Mouse (Mus musculus) central nervous system, embryonic 14 days (tissue): ENCODE measurements around the gene Ttf1. TPM values are rescaled to one million over a fixed set of nuclear protein-coding genes. Genes with fewer than 3 reads are reported as not detected.

ENCODE experiments used
- polyA plus RNA-seq: library from polyadenylated mRNA; depleted of rRNA; stranded (reverse); fragments of >200 nt; gene quantifications from 2 replicates; pipeline ENCODE4 v1.2.3, GENCODE M21; 2012; rRNA removed

Ttf1 gene
- polyA plus RNA-seq, result 16.9 and 19.0 TPM in 2 replicates

GRCm38 (mm10) chr2:29060135-29060597, at the start of gene Ttf1:
Ttf1 (plus strand) TSS chr2:29060262.

GRCm38 (mm10) chr2:29054991-29055390, 5.1 kb upstream of the Ttf1 start, which contains the start of gene Cfap77:
Cfap77 (minus strand) TSS chr2:29055066.

GRCm38 (mm10) chr2:29123907-29124569, 64.0 kb downstream of the Ttf1 start, which contains the start of gene Setx:
Setx (plus strand) TSS chr2:29124181.

Other genes starting within 250 kb of the Ttf1 start
- gene Gtf3c4, start 219.9 kb upstream of the Ttf1 start, polyA plus RNA-seq, result 22.7 and 22.8 TPM in 2 replicates
- 13.1 and 13.7 TPM in 2 replicates for gene Ddx31, start 219.9 kb upstream of the Ttf1 start, polyA plus RNA-seq
- gene Barhl1, start 143.6 kb upstream of the Ttf1 start, polyA plus RNA-seq, result 21.3 and 31.6 TPM in 2 replicates
- 1.2 and 1.3 TPM in 2 replicates for gene Cfap77, start 5.2 kb upstream of the Ttf1 start, polyA plus RNA-seq
- gene Setx, start 63.9 kb downstream of the Ttf1 start, polyA plus RNA-seq, result 16.3 and 18.2 TPM in 2 replicates
- gene Ntng2, start 192.7 kb downstream of the Ttf1 start, polyA plus RNA-seq, result 55.0 and 71.3 TPM in 2 replicates